Mouse (Mus musculus): ENCODE results near the gene Spaar.

Spaar gene

DNA sequence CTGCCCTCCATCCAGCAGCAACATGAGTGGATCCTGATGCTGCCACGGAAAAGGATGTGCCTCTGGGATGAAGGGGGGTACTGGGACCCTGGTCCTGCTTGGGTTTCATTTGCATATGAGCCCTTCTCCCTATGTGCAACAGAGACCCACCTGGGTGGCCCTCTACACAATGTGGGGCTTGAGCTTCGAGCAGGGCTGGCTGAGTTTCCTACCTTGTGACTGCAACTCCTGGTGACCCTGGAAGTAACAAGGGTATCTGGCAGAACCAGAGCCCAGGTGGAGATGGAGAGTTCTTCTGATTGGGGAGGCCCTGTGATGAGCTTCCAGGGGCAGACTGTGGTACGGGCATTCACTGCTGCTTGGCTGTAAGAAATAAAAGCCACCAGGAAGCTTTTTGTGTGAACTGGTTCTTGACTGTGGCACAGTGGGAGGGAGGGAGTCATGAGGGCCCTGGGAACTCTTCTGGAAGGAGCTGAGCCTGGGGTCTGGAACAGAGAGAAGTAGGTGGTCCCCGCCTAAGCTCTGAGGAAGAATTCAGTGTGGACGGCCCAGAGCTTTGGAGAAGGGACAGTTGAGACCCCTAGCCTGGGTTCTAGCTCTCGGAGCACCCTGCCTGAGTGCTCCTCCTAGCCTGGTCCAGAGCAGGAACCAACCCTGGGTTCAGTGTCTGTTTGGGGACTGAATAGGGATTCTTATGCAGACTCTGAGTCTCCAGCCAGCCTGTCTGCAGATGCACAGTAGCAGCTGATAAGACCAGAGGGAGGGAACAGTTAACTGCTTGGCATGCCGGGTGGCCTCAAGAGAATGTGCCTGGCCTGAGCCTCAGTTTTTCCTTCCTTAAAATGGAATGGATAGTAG, 1.9 kb upstream of the Spaar start:
- no peak for DNase-seq (ENCODE audit: low read depth in 2 of 2, low spot score in 2 of 2)

DNA sequence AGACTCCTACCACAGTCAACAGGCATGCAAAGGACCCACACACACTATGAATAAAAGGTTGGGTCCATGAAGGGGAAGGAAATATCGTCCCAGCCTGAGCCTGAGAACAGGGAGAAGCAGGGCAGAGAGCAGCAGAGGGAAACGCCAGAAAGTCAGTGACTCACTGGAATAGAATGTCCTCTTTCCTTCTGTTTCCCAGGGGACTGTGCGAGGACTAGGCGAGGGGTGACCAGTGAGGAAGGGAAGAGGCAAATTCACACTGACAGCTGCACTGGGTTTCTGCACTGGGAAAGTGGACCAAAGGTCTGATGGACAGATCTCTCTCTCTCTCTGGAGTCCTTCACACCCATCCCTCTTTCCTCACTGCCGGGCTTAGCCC, 1.3 kb upstream of the Spaar start:
- no peak for DNase-seq (ENCODE audit: low read depth in 2 of 2, low spot score in 2 of 2)

DNA sequence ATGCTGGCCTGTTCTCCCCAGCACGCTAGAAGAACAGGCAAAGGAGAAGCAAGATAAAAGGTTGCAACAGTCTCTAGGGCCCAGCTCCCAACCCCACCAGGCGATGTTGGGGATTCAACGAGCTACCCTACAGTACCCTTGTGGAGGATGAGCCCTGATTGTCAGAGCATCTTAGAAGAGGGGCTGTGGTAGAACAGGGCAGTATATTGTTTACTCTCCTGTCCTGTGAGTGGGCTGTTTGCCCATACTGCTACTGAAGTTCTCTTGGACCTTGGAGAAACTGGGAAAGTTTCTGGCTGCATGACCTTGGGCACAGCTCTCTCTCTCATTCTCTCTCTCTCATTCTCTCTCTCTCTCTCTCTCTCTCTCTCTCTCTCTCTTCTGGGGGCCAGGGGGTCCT, 708 bp upstream of the Spaar start:
- no peak for DNase-seq (ENCODE audit: low read depth in 2 of 2, low spot score in 2 of 2)

GRCm38 (mm10) chr4:43730750-43731297, 990 bp downstream of the Spaar start:
- DNase-seq (ENCODE audit: low read depth in 2 of 2, low spot score in 2 of 2) = no peak

DNA sequence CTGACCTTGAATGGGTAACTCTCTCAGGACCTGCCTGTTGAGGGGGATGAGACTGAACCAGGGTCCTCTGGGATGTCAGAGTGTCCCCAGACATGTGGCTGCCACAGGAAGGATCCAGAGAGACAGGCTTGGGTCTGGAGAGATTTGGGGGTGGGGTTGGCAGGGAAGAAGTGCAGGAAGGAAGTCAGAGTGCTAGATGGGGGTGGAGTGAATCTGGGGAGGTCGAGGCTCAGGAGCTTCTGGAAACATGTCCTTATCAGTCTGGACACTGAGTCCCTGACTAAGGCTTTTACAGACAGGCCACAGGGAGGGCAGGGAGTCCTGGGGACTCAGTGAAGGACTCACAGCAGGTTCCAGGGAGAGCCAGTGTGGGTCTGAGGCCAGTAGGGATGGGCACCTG, 2.3 kb downstream of the Spaar start:
- no peak for DNase-seq (ENCODE audit: low read depth in 2 of 2, low spot score in 2 of 2)

- DNase-seq (ENCODE audit: low read depth in 2 of 2, low spot score in 2 of 2) = no peak
These were observed 3.4 kb downstream of the Spaar start for GRCm38 (mm10) chr4:43733186-43733585.

DNA sequence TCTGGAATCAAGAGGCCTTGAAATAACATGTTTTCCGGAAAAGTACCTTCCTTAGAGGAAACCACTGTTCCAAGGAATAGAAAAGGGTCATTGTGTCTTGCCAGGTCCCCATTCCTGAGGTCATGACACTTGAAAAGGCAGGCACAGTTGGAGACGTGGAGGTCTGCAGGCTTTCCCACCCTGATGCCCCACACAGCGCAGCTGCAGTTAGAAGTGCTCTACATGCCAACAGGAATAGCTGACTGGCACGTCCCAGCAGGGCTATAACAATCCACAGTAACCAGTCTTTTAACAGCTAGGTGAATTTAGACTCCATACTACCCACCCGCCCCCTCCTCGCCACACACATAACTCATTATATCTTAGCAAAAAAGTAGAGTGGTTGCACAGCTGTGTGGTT, 7.3 kb downstream of the Spaar start:
- DNase-seq (ENCODE audit: low read depth in 2 of 2, low spot score in 2 of 2) = no peak

- no peak for DNase-seq (ENCODE audit: low read depth in 2 of 2, low spot score in 2 of 2)
These were observed 9.3 kb downstream of the Spaar start for GRCm38 (mm10) chr4:43738989-43739674.

DNA sequence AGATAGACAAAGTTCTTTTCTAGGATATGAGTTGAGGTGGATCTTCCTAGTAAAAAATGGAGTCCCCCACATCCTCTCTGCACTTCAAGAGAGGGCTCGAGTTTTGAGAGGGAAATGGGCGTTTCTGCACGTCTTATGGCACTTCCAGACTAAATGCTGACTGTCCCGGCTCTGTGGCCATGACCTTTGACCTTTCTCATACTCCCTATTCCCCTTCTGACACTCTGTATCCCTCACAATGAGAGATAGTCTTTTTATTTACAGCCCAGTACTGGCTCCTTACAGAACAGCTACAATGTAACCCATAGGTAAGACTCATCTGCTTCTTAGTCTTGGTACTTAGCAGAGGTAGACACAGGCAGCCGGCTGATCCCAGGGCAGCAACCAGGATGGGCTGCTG, 11.7 kb downstream of the Spaar start:
- no peak for DNase-seq (ENCODE audit: low read depth in 2 of 2, low spot score in 2 of 2)

DNA sequence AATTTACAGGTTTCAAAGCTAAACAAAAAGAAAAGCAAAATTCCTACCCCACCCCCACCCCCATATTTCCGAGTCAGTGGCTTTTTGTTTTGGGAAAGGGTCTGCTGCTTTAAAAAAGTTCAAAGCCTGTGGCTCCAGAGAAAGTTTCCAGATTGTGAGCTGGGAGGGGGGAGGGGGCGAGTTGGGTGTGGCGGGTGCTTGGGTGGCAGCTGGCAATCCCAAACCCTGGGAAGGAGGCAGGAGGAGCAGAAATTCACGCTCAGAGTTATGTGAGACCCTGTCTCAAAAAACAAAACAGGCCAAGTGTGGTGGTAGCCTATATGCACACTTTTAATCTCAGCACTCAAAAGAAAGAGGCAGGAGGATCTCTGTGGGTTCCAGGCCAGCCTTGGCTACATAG, 12.8 kb downstream of the Spaar start:
- no peak for DNase-seq (ENCODE audit: low read depth in 2 of 2, low spot score in 2 of 2)

DNA sequence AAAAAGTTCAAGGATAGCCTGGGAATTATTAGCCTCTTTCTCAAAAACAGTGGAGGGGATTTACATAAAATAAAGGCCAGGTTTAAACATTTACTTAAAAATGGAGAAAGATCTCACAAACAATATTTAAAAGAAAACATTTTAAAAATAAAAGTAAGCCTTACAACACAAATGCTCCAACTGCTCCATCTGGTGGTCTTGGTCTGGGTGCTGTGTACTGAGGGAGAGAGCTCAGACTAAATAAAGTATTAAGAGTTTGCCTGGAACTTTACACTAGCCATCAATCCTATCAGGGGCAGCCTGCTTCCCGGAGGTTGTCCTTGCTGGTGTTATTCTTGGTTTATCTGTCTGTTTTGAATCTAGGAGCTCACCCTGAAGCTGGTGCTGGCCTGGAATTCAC, 13.3 kb downstream of the Spaar start:
- DNase-seq (ENCODE audit: low read depth in 2 of 2, low spot score in 2 of 2) = no peak

DNA sequence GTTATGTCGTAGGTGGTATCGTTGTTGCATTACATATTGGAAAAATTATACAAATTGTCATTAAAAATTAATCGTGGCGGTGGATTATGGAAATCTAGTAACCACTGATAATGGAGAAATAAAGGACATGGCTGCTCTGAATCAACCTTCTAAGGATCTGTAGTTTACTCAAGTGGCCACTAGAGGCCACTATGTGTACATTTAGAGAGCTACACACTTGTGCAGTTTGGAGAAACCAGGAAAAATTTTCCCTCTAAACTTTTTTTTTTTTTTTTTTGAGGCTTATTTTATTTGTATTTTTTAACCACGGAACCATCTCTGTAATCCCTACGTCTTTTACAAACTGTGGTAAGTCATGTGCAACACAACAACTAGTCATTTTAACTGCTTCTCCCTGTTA, 15.4 kb downstream of the Spaar start:
- DNase-seq (ENCODE audit: low read depth in 2 of 2, low spot score in 2 of 2) = no peak

GRCm38 (mm10) chr4:43757213-43757612, 27.4 kb downstream of the Spaar start:
- DNase-seq (ENCODE audit: low read depth in 2 of 2, low spot score in 2 of 2) = no peak

DNA sequence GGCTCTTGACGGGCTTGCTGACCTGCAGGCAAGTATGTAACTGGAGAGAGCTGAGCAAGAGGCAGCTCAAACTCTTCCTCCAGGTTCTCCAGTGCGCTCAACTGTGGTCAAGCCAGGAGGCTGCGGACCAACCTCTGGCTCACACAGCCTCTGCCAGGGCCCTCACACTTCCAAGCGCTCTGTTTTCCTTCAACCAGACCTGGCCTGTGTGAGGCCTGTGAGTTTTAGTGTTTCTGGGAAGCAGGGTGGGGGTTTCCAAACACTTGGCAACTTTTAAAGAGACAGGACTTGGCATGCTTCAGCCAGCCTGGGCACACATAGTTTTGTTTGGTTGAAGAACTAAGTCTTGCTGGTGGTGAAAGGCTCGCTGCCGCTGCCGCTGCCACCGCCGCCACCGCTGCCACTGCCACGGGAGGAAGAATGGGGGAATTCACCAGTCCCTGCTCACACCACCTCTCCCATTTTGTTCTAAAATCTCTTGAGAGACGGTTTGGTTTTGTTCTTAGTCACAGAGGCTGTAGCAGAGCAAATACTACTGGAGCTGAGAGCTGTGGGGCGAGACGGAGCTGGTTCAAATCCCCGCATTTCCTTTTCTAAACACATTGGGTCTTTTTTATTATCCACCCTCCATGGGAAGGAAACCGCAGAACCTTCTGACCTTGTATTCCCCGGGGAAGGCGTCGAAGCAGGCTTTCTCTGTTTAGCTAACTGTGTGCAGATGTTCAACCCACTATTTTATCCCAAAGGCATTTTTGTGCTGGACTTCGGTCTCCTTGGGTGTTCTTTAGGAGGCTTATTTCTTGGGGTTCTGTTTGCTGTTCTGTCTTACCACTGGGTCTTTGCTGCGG, 30.0 kb downstream of the Spaar start:
- DNase-seq (ENCODE audit: low read depth in 2 of 2, low spot score in 2 of 2) = no peak

DNA sequence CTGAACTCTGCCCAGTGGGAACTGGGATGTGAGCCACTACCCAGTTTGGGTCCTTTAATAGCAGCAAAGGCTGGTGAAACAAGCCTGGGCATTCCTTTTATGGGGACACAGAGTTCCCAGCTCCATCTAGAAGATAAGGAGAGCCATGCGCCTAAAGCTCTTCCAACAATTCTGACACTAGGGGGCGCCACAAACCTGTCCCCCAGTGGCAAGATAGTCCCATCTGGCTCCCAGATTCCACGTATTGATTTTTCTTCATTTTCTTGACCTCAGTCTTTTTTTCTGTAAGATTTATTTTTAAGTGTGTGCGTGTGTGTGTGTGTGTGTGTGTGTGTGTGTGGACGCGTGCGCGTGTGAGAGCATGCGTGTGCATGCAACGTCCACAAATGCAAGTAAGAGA, 30.6 kb downstream of the Spaar start:
- no peak for DNase-seq (ENCODE audit: low read depth in 2 of 2, low spot score in 2 of 2)

GRCm38 (mm10) chr4:43761336-43761735, 31.5 kb downstream of the Spaar start:
- no peak for DNase-seq (ENCODE audit: low read depth in 2 of 2, low spot score in 2 of 2)

DNA sequence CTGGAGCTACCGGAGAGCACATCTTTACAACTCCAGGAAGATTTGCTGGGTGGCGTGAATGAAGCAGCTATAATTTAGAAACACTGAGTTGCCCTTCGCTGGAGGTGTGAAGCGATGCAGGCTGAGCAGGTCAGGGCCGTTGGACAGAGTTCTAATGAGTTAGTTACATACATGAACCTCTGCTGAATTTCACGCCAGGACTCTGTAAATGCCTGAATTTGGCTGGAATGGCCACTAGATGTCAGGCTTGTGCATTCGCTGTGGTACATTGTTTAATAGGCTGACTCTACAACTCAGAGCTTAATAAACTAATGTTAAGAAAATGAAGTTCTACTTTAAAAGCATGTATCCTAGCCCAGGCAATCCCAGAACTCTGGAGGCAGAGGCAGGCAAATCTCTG, 33.6 kb downstream of the Spaar start:
- peak in 1 of 2 experiments; percentile 14 for DNase-seq (ENCODE audit: low read depth in 2 of 2, low spot score in 2 of 2)

DNA sequence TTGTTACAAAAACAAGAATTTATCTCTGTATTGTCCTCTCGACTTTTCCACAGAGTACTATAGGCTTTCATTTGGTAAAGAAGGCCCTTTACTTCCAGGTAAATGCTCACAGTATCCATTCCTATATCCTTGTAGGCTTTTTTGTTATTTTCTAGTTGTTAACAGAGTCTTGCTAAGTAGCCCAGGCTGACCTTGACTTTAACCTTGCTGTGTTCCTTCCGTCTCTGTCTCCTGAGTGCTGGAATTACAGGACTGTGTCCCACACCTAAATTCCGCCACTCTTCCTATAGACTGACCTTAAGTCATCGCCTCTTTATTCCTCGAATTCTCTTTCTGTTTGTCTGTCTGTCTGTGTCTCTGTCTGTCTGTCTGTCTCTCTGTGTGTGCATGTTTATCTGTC, 38.5 kb downstream of the Spaar start:
- no peak for DNase-seq (ENCODE audit: low read depth in 2 of 2, low spot score in 2 of 2)

DNA sequence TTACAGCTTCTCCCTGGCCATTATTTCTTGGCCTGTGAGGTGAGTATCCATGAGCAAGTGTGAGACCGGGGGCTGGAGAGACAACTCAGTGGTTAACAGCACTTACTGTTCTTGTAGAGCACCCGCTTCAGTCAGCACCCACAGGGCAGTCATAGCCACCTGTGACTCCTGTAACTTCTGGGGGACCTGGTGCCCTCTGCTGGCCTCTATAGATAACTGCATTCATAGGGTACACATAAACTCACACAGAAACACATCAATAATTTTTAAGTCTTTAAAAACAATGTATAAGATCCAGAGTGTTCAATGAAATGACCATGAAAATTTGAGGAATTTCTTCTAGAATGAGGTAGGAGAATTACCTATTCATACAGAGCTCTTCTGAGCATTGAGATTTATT, 39.5 kb downstream of the Spaar start:
- DNase-seq (ENCODE audit: low read depth in 2 of 2, low spot score in 2 of 2) = no peak

DNA sequence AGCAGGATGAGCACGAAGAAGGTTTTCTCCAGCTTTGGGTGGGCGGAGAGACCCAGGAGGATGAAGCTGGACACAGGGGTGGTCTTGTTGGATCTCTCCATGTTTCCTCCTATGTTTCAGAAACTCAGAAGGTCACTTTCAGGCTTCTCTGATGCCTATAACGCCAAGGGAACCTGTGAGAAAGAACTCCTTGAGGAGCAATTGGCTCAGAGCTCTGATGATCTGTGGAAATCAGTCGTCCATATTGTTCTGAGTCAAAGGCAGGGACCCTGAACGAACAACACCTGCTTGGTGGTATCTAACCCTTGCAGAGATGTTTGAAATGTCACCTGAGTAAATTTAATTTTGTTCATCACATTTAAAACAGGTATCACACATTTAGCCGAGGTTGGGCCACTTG, 41.1 kb downstream of the Spaar start, which contains the start of gene Olfr159:
TSS of gene Olfr159 (minus strand) at position 101 of the 400 bp plus-strand sequence.
- no peak for DNase-seq (ENCODE audit: low read depth in 2 of 2, low spot score in 2 of 2)

GRCm38 (mm10) chr4:43771626-43772025, 41.8 kb downstream of the Spaar start:
- DNase-seq (ENCODE audit: low read depth in 2 of 2, low spot score in 2 of 2) = no peak

Measured in CD8-positive naive resting alpha-beta T cell, adult 2 months (primary cell).